Comparison of ENCODE assay signal across 8 mouse cellular contexts in the genomic region with DNA sequence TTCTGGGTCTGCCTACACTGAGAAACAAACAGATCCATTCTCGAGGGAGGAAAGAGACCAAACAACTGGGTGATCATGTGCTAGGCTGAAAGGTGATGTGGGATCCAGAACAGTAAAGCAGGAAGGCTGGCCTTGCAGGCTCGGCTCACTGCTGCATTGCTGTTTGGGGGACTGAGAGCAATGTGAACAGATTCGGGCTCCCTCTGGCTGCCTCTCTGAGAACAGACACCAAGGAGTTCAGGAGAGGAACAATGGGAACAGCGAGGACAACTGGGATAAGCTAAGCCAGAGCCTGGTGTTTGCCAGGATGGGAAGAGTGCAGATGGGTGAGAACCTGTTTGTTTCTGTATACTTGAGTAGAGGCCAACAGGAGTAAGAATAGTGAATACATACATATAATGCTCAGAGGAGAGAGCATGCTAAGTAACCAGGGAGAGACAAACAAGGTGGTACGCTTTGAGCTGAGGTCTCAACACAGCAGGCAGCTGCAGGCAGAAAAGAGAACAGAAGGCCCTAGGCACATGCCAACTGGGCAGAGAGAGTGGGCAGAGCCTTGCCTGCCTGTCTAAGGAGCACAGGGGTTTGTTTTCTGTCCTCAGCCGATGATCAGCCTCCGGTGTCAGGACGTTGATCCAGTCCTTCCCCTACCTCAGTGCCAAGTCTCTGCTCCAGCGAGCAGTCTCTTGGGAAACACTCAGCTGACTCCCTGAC. TPM values are rescaled to one million over a fixed set of nuclear protein-coding genes. Genes with fewer than 3 reads are reported as not detected.
DNase-seq lines count a peak whose midpoint lies in the region; TF ChIP-seq lines count a peak whose summit lies in the region.

No protein-coding gene starts in this region.

- no peaks in the 10 kb centered on the region for H3K4me1 ChIP-seq in testis, adult 2 months (ENCODE audit: control insufficient read depth, insufficient read depth, low read length)
- H3K4me1 ChIP-seq in cortical plate, adult 2 months (ENCODE audit: control insufficient read depth, insufficient read depth, low read length) = no peaks in the 10 kb centered on the region

- H3K4me3 ChIP-seq in testis, adult 2 months (ENCODE audit: control insufficient read depth, low read depth, low read length) = no peak overlapping the region
- no peak overlapping the region for H3K4me3 ChIP-seq in cortical plate, adult 2 months (ENCODE audit: insufficient read depth, low read length)
- no peak overlapping the region for H3K4me3 ChIP-seq in left cerebral cortex, adult 2 months

- no peak for DNase-seq in testis, postnatal 14 days (ENCODE audit: low spot score)
- DNase-seq in heart, postnatal 4 days = peak; percentile 29
- peak; percentile 68 to 71 for DNase-seq in left cerebral cortex, adult 2 months (ENCODE audit: extremely low spot score in 1 of 2, low spot score in 2 of 2)
- DNase-seq in retina, postnatal 1 day = peak; percentile 61
- DNase-seq in spleen, postnatal 10 days (ENCODE audit: low spot score in 2 of 2) = no peak
- DNase-seq in adrenal gland, adult 8-10 months = no peak

- TF ChIP-seq POLR2A in testis, adult 2 months (IDR thresholded peaks at IDR 0.05; ENCODE audit: control insufficient read depth, low read depth, low read length) = no peak
- no peak for TF ChIP-seq POLR2A in cortical plate, adult 2 months (IDR thresholded peaks at IDR 0.05; ENCODE audit: extremely low read depth, insufficient read depth, low read length)

- peaks cover 1% of the 10 kb centered on the region; the same call in 1 of the 2 replicates for H3K36me3 ChIP-seq in testis, adult 2 months (ENCODE audit: control insufficient read depth, insufficient read depth, low read length)

- intact Hi-C loops in left cerebral cortex, adult 2 months (cut with DNase I) = no loop called here

- no peak overlapping the region for H3K27ac ChIP-seq in testis, adult 2 months (ENCODE audit: control insufficient read depth, insufficient read depth, low read depth, low read length)
- H3K27ac ChIP-seq in cortical plate, adult 2 months (ENCODE audit: insufficient read depth, low read length) = peak overlapping the region; percentile 20; the same call in 1 of the 2 replicates
- peak overlapping the region; percentile 66 for H3K27ac ChIP-seq in left cerebral cortex, adult 2 months

- peak; percentile 3; the same call in 1 of the 2 replicates for TF ChIP-seq CTCF in testis, adult 2 months (IDR thresholded peaks at IDR 0.05; ENCODE audit: control insufficient read depth, insufficient read depth, insufficient replicate concordance, low read depth, low read length)
- TF ChIP-seq CTCF in cortical plate, adult 2 months (IDR thresholded peaks at IDR 0.05; ENCODE audit: extremely low read depth, insufficient read depth, low read length) = peak; percentile 78
- peak; percentile 77 for TF ChIP-seq CTCF in left cerebral cortex, adult 2 months (IDR thresholded peaks at IDR 0.05)

- H3K27me3 ChIP-seq in testis, adult 2 months (ENCODE audit: control insufficient read depth, insufficient read depth, low read length) = no peaks in the 10 kb centered on the region

RNA-seq across cellular contexts. Expression of a gene that starts 8.0 kb away (rescaled TPM):
- 73.1 and 76.1 TPM in 2 replicates for polyA plus RNA-seq in testis, adult 2 months (2012; rRNA removed)
- polyA plus RNA-seq in cortical plate, adult 2 months (2012; rRNA removed) = 6.8 and 7.8 TPM in 2 replicates
- total RNA-seq in heart, postnatal 4 days (2021) = 10 to 100 TPM; 14.3 to 17.1 TPM
- 10 to 100 TPM; 10.3 to 10.7 TPM for total RNA-seq in left cerebral cortex, adult 2 months (2021)
- 10 to 100 TPM; 24.7 to 54.6 (median 39.0) TPM for total RNA-seq in adrenal gland, adult 8-10 months (2022)

Comparison
In these comparisons a context has a peak if more than half of its experiments do, and no peak if none do; other contexts are left out.
1. CTCF ChIP-seq: peak in every context shown above with its lines; median percentile 78 in cortical plate, adult 2 months; 77 in left cerebral cortex, adult 2 months; 3 in testis, adult 2 months.
2. DNase-seq: peak in heart, postnatal 4 days (single experiment), left cerebral cortex, adult 2 months (2 of 2) and retina, postnatal 1 day (single experiment); none in testis, postnatal 14 days (single experiment), spleen, postnatal 10 days (0 of 2) and adrenal gland, adult 8-10 months (single experiment).